In genomic region chr1:18961464-18961863, GRCm38 (mm10) we compare ENCODE assay signal across 20 mouse cellular contexts.
DNase-seq lines count a peak whose midpoint lies in the region; ATAC-seq lines count a peak whose summit lies in the region.
"Had no signal": no experiment of that assay in that cellular context is flagged by ENCODE, and none has a peak within 500 bp of the region (broad histone marks: within the 10 kb centered on the region; RNA-seq: fewer than 3 reads in every experiment).

No protein-coding gene starts in this region.

- no peak overlapping the region for H3K9ac ChIP-seq in hindbrain, embryonic 11.5 days (ENCODE audit: low read depth, low read length)
- H3K9ac ChIP-seq in hindbrain, embryonic 12.5 days, result no peak overlapping the region
- no peak overlapping the region for H3K9ac ChIP-seq in heart, embryonic 15.5 days
- no peak overlapping the region for H3K9ac ChIP-seq in midbrain, embryonic 16.5 days (ENCODE audit: low read depth, low read length)
- H3K9ac ChIP-seq in kidney, embryonic 14.5 days (ENCODE audit: low read depth, low read length), result no peak overlapping the region
- H3K9ac ChIP-seq: forebrain, postnatal 0 days; intestine, embryonic 15.5 days; kidney, embryonic 15.5 days; liver, embryonic 12.5 days; lung, embryonic 14.5 days; neural tube, embryonic 12.5 days had no signal

- no peaks in the 10 kb centered on the region for H3K9me3 ChIP-seq in hindbrain, embryonic 11.5 days (ENCODE audit: control insufficient read depth, low read length)
- H3K9me3 ChIP-seq in hindbrain, embryonic 12.5 days (replicated peaks), result no peaks in the 10 kb centered on the region
- no peaks in the 10 kb centered on the region for H3K9me3 ChIP-seq in heart, embryonic 15.5 days (replicated peaks)
- no peaks in the 10 kb centered on the region for H3K9me3 ChIP-seq in midbrain, embryonic 16.5 days (replicated peaks; ENCODE audit: control insufficient read depth, low read length, poor library complexity, severe bottlenecking)
- no peaks in the 10 kb centered on the region for H3K9me3 ChIP-seq in kidney, embryonic 14.5 days (ENCODE audit: control insufficient read depth, low read length)
- H3K9me3 ChIP-seq: intestine, embryonic 15.5 days; kidney, embryonic 15.5 days; liver, embryonic 12.5 days; neural tube, embryonic 12.5 days had no signal

- H3K4me3 ChIP-seq in hindbrain, embryonic 11.5 days (ENCODE audit: low read depth, low read length), result no peak overlapping the region
- no peak overlapping the region for H3K4me3 ChIP-seq in hindbrain, embryonic 12.5 days
- no peak overlapping the region for H3K4me3 ChIP-seq in heart, embryonic 15.5 days
- H3K4me3 ChIP-seq in midbrain, embryonic 16.5 days (ENCODE audit: low read depth, low read length), result no peak overlapping the region
- H3K4me3 ChIP-seq in kidney, embryonic 14.5 days (ENCODE audit: low read length), result no peak overlapping the region
- H3K4me3 ChIP-seq: erythroblast, embryonic 14.5 days; intestine, embryonic 15.5 days; kidney, embryonic 15.5 days; liver, embryonic 12.5 days; neural tube, embryonic 12.5 days had no signal

- no peaks in the 10 kb centered on the region for H3K36me3 ChIP-seq in hindbrain, embryonic 11.5 days (ENCODE audit: control insufficient read depth, insufficient read depth, low read length)
- H3K36me3 ChIP-seq in hindbrain, embryonic 12.5 days, result no peaks in the 10 kb centered on the region
- H3K36me3 ChIP-seq in heart, embryonic 15.5 days, result no peaks in the 10 kb centered on the region
- no peaks in the 10 kb centered on the region for H3K36me3 ChIP-seq in midbrain, embryonic 16.5 days (ENCODE audit: control insufficient read depth, insufficient read depth, low read length)
- no peaks in the 10 kb centered on the region for H3K36me3 ChIP-seq in kidney, embryonic 14.5 days (ENCODE audit: control insufficient read depth, insufficient read depth, low read length)
- H3K36me3 ChIP-seq: intestine, embryonic 15.5 days; kidney, embryonic 15.5 days; liver, embryonic 12.5 days; neural tube, embryonic 12.5 days had no signal

- peak; percentile 33; the same call in 1 of the 2 replicates for ATAC-seq in hindbrain, embryonic 11.5 days (ENCODE audit: low FRiP score)
- ATAC-seq in hindbrain, embryonic 12.5 days (ENCODE audit: low FRiP score), result no peak
- peak; percentile 50; the same call in 1 of the 2 replicates for ATAC-seq in heart, embryonic 15.5 days (replicated peaks; ENCODE audit: insufficient number of reproducible peaks, insufficient read depth, low FRiP score, low read depth)
- peak; percentile 42; the same call in 1 of the 2 replicates for ATAC-seq in midbrain, embryonic 16.5 days
- no peak for ATAC-seq in activated CD4-positive, CD25-positive, alpha-beta regulatory T cell, adult 4 months
- ATAC-seq in kidney, embryonic 14.5 days (ENCODE audit: low FRiP score, low TSS enrichment), result no peak
- ATAC-seq: forebrain, postnatal 0 days; intestine, embryonic 15.5 days; liver, embryonic 12.5 days had no signal

- no peak overlapping the region for H3K4me2 ChIP-seq in hindbrain, embryonic 11.5 days (replicated peaks; ENCODE audit: low read depth, low read length)
- H3K4me2 ChIP-seq in hindbrain, embryonic 12.5 days (replicated peaks), result no peak overlapping the region
- H3K4me2 ChIP-seq in heart, embryonic 15.5 days, result peak overlapping the region; percentile 32; the same call in 1 of the 2 replicates
- H3K4me2 ChIP-seq in midbrain, embryonic 16.5 days (ENCODE audit: low read length), result no peak overlapping the region
- H3K4me2 ChIP-seq in kidney, embryonic 14.5 days (replicated peaks; ENCODE audit: low read depth, low read length), result no peak overlapping the region
- H3K4me2 ChIP-seq: intestine, embryonic 15.5 days; kidney, embryonic 15.5 days; liver, embryonic 12.5 days; lung, embryonic 14.5 days; neural tube, embryonic 12.5 days had no signal

- H3K4me1 ChIP-seq in hindbrain, embryonic 11.5 days (replicated peaks; ENCODE audit: control insufficient read depth, insufficient read depth, low read length), result no peaks in the 10 kb centered on the region
- no peaks in the 10 kb centered on the region for H3K4me1 ChIP-seq in hindbrain, embryonic 12.5 days
- H3K4me1 ChIP-seq in heart, embryonic 15.5 days (replicated peaks), result peaks cover 5% of the 10 kb centered on the region; the same call in 1 of the 2 replicates
- H3K4me1 ChIP-seq in midbrain, embryonic 16.5 days (ENCODE audit: control insufficient read depth, insufficient read depth, low read length), result no peaks in the 10 kb centered on the region
- no peaks in the 10 kb centered on the region for H3K4me1 ChIP-seq in kidney, embryonic 14.5 days (ENCODE audit: control insufficient read depth, insufficient read depth, low read length)
- H3K4me1 ChIP-seq: intestine, embryonic 15.5 days; kidney, embryonic 15.5 days; liver, embryonic 12.5 days; neural tube, embryonic 12.5 days had no signal

- WGBS in hindbrain, embryonic 11.5 days, result 64% methylated on average over 9 of the region's 9 CpGs
- 60% methylated on average over 9 of the region's 9 CpGs for WGBS in hindbrain, embryonic 12.5 days
- 25% methylated on average over 9 of the region's 9 CpGs for WGBS in heart, embryonic 15.5 days
- 62% methylated on average over 9 of the region's 9 CpGs for WGBS in midbrain, embryonic 16.5 days
- WGBS in kidney, embryonic 14.5 days, result 61% methylated on average over 9 of the region's 9 CpGs

- no peaks in the 10 kb centered on the region for H3K27me3 ChIP-seq in hindbrain, embryonic 11.5 days (ENCODE audit: control insufficient read depth, insufficient read depth, low read length)
- H3K27me3 ChIP-seq in hindbrain, embryonic 12.5 days, result no peaks in the 10 kb centered on the region
- no peaks in the 10 kb centered on the region for H3K27me3 ChIP-seq in heart, embryonic 15.5 days
- no peaks in the 10 kb centered on the region for H3K27me3 ChIP-seq in midbrain, embryonic 16.5 days (ENCODE audit: control insufficient read depth, insufficient read depth, low read depth, low read length)
- H3K27me3 ChIP-seq in kidney, embryonic 14.5 days (ENCODE audit: control insufficient read depth, insufficient read depth, low read length), result no peaks in the 10 kb centered on the region
- H3K27me3 ChIP-seq: intestine, embryonic 15.5 days; kidney, embryonic 15.5 days; liver, embryonic 12.5 days; neural tube, embryonic 12.5 days had no signal

- H3K27ac ChIP-seq in hindbrain, embryonic 11.5 days (ENCODE audit: low read depth, low read length), result no peak overlapping the region
- no peak overlapping the region for H3K27ac ChIP-seq in hindbrain, embryonic 12.5 days
- no peak overlapping the region for H3K27ac ChIP-seq in heart, embryonic 15.5 days
- no peak overlapping the region for H3K27ac ChIP-seq in midbrain, embryonic 16.5 days (ENCODE audit: low read length)
- no peak overlapping the region for H3K27ac ChIP-seq in kidney, embryonic 14.5 days (ENCODE audit: low read depth, low read length)
- H3K27ac ChIP-seq: intestine, embryonic 15.5 days; kidney, embryonic 15.5 days; liver, embryonic 12.5 days; macrophage; neural tube, embryonic 12.5 days had no signal

- DNase-seq in embryo, embryonic 10 days (ENCODE audit: low spot score), result peak; percentile 15
- DNase-seq in embryo, embryonic 9.5 days (ENCODE audit: extremely low spot score), result no peak
- no peak for DNase-seq in hindbrain, embryonic 11.5 days (ENCODE audit: low spot score)
- DNase-seq: adrenal gland, adult 2 months; cerebellum, adult 11-12 months; forebrain, postnatal 0 days; left cerebral cortex, postnatal 4 days; lung, embryonic 14.5 days; thymus, postnatal 25 days had no signal

Comparison
In these comparisons a context has a peak if more than half of its experiments do, and no peak if none do; other contexts are left out.
1. ATAC-seq: peak in hindbrain, embryonic 11.5 days (single experiment), heart, embryonic 15.5 days (single experiment) and midbrain, embryonic 16.5 days (single experiment); none in hindbrain, embryonic 12.5 days (single experiment), activated CD4-positive, CD25-positive, alpha-beta regulatory T cell, adult 4 months (single experiment) and kidney, embryonic 14.5 days (single experiment).